Mouse (Mus musculus) forelimb bud, embryonic 11.5 days (tissue): ENCODE results near the gene Ythdf2.
A peak's percentile ranks its signal among the peaks of the same experiment; 100 is the strongest.

Experiments used
- DNase-seq: peaks from one replicate; pipeline ENCODE4 v3.0.0-alpha.2; 2012; ENCODE audit warnings: low read depth, low spot score

The Ythdf2 gene

DNA sequence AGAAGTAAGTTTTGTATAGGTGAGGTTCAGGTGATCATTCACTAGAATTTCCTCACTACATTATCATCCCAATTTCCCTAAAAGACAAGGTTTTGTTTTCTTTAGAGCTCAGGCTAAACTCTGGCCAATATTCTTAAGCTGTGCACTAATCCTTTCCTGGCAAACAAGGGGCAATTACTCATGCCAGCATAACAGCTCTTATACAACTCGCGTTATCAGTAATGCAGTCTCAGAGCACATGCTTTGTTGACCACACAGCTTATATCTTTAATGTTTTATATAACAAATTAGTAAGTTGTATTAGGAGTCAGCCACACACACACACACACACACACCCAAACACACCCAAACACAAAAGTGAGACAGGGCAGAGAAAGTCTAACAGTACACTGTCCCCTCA is 1.8 kb downstream of the Ythdf2 start:
- no peak for DNase-seq

DNA sequence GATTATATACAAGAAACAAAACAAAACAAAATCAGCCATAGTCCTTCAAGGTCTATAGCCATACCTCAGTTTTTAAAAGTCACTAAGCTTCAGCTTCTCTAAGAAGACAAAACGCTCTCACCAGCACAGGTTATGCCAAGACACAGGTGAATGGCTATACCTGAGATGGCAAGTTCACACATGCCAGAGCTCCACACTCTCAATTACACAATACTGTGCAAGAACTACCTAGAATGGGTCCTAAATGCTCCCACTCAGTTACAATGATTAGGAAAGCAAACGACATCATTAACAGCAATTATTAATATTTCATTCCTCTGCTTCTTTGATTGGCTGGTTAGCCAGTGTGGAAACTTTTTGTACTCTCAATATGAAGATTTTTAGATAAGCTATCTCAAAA is 2.8 kb downstream of the Ythdf2 start:
- DNase-seq = no peak

DNA sequence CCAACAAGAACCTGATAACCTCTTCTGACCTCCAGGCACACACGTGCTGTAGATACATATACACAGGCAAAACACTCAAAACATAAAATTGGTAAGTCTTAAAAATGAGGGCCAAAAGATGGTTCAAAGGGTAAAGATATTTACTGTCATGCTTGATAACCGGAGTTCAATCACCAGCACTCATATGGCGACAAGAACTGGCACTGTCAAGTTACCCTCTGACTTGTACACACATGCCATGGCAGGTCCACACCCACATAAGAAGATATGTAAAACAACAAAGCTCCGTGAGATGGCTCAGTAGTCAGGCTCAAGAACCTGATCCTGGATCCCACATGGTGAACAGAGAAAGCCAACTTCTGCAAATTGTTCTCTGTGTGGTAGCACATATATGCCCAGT is 4.8 kb downstream of the Ythdf2 start:
- no peak for DNase-seq

DNA sequence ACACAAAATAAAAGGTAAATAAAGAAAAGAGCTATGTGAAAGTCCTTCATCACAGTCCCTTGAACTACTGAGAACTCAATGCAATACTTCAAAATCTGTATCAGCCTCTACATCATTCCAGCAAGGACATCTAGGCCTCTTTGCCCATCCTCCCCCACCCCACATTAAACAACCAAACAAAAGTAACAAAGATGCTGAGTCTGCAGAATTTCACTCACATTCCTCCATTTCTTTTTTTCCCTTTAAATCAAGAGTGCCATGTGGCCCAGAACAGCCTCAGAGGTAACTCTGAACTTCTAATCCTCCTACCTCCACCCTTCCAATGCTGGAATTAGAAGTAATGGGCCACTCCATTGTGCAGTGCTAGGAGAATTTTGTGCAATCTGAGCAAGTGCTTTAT is 13.3 kb downstream of the Ythdf2 start:
- no peak for DNase-seq

DNA sequence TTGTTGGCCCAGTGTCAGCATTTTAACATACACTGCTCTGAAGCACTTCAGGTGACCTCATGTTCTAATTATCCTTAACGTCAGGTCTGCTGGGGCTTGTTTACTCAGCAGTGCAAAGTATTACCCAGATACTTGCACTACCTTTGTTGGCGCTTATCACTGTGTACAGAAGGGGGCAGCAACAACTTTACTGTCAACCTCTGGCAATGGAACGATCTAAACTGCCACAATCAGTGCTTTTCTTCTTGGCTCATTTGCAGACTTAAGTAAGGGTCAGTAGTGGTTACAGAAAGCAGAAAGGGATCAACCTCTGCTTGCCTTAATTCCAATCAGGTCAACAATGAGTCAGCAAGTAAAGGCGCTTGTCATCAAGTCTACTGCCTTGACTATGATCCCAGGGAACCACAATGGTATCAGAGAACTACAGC is 13.8 kb downstream of the Ythdf2 start:
- no peak for DNase-seq

DNA sequence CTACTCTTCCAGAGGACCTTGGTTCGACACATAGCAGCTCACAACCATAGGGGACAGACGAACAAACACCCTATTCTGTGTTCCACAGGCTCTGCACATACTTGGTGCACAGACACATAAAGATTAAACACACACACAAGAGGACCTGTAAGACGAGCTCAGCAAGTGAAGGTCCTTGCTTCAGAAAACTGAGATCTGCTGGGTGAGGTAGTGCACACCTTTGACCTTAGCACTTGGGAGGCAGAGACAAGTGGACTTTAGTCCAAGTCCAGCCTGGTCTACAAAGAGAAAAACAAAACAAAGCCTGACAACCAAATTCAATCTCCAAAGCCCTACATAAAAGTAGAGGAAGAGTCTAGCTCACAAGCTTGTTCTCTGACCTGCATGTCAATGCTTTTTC is 17.1 kb downstream of the Ythdf2 start:
- DNase-seq = no peak

DNA sequence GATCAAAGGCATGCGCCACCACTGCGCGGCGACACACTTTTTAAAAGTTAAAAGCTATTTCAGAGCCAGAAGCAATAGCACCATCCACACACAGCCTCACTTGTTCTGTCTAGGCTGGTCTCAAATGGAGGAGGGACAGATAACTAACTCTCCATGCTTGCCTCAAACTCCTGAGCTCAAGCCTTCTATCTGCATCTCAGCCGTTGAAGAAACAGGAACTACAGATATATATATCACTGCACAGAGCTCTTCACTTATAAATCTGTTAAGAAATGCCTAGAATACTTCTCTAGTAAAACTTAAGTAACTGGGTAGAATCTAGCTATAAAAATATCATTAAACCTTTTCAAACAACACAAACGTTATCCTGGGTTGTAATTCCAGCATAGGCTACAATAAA is 17.7 kb downstream of the Ythdf2 start:
- no peak for DNase-seq

DNA sequence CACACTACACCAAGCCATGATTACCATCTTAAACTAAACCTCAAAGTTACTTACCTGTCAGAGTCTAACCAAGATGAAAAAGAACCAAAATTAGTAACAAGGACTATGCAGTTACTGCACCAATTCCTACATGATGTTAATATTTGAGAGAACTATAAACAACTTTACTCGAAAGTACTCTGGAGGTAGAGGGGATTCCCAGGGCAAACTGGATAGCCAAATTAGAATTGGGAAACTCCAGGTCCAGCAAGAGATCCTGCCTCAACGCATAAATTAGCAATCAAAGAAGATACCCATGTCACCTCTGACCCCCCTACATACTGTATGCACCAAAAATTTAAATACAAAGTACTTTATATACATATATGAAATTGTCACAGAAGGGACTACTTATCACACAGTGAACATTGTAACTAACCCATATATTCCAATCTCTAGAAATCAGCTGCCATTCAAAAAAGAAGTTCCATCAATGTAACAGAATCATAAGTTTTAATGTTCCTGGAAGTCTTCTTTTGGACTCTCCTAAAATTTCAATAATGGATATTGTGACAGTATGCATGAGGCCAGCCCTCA is 24.2 kb downstream of the Ythdf2 start:
- no peak for DNase-seq

DNA sequence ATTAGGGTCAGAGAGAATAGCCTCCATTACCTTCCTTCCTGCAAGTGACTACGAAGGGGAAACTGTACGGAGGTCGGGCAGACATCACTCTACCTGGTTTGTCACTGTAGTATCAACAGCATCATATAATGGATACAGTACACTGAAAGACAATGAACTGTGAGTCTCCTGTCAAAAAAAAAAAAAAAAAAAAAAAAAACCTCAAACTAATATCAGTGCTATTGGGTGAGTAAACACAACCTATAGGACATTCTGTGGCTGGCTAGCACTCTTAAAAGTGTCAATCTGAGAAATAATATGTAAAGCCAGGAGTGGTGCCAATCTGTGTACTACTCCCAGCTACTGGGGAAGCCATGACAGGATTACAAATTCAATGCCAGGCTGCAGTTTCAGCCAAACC is 28.9 kb downstream of the Ythdf2 start:
- DNase-seq = no peak

DNA sequence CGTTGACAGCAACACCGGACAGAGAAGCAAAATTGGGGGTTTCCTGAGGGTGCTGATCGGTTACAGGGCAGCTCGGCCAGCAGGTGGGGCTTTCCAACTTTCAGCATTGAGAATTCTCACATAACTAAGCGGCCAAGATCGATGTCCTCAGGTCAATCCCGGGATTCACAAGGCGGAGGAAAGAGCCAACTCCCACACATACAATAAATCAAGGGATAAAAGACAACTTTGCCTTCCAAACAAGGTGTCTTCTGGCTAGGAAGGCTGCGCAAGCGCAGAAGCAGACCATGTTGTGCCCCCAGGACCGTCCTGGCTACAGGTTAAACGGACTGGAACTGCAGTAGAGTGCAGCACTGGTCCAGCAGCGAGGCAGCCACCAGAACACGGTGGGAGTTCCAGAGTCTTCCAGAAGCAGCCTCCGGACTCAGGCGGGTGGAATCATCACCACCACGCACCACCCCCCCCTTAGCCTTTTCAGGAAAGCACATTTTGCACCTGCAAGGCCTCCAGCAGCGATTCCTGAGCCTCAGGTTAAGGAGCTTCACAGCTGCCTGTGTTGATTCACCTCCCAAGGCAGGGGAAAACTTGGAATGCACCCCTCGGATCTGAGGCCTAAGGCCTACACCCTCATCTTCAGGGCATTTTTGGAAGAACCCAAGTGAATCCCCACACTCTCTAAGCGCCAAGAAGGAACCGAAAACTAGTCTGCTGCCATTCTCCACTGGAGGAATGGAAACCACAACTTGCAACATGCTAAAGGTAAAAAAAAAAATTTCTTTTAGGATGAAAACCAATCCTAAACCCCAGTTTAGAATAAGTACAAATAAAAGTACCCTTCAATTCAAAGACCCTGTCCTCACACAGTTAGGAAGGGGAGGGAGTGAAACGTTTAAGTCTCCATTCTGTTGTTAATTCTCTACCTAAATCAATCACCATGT is 30.1 kb downstream of the Ythdf2 start:
- DNase-seq = no peak

DNA sequence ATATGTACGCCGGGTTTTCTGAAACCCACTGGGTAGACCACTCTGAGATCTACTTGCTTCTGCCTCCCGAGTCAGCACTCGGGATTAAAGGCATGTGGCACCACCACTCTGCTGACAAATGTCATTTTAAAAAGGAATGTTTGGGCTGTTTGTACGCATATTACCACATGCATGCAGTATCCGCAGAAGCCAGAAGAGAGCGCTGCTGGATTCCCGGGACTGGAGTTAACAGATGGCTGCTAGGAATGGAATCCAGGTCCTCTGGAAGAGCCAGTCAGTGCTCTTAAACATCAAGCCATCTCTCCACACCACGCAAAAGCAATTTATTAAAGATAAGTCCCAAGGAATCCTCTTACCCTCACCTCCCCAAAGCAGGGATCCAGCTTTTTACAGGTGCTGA is 31.4 kb downstream of the Ythdf2 start:
- peak; percentile 50 for DNase-seq

DNA sequence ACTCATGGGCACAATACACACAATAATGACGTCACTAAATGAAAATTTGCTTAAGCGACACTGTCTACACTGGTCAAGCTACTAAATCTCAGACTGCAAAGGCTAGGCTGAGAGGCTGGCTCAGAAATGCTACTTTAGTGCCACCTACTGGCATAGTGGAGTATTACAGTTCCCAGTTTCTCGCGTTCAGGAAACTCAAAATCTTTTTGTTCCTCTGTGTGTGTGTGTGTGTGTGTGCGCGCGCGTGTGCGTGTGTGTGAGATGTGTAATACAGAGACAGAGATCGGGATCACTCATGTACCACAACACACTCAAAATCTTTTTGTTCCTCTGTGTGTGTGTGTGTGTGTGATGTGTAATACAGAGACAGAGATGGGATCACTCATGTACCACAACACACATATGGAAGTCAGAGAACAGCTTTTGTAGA is 33.5 kb downstream of the Ythdf2 start:
- DNase-seq = peak; percentile 82

DNA sequence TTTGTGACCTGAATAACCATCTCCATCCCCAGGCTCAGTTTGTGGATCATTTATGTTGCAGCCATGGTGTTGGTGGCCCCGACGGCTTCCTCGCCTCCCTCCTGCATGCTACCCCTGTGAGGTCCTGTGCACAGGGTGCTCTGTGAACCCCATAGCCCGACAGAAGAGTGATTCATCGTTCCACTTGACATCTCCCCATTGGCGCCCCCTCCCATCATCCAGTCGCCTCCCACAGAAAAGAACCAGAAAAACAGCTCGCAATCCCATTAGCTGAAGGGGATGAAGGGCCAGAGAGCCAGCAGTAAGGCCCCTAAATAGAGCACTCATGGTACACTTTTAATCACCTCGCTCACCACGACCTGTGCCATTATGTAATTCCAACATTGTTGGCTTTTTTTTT is 35.6 kb downstream of the Ythdf2 start:
- no peak for DNase-seq

DNA sequence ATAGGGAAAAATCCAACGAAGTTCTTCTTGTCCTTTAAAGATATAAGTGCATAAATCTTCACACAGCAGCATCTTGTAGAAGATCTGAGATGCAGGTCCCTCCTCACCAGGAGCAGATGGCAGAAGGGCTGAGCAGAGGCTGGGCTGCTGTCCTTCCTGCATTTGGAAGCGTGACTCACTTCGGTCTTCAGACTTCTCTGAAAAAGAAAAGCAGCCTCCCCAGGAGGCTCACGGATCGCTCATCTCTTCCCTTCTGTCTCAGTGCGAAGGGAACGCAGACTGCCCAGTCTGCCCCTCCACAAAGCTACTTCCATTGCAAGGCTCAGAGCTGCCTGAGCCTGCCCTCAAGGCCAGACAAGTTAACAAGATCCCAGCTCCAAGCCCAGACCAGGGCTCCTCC is 41.2 kb downstream of the Ythdf2 start:
- no peak for DNase-seq

DNA sequence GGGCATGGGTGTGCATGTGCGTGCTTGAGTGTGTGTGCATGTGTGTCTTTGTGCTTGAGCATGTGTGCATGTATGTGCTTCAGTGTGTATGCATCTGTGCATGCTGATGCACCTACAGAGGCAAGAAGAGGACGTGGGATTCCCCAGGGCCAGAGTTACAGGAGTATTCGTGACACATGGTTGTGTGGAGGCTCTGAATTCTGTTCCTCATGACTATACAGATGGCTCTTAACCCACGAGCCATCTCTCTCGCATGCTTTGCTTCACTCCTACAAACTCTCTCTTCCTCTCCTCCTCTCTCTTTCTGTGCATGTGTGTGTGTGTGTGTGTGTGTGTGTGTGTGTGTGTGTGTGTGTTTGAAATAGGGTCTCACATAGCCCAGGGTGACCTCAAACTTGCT is 42.3 kb downstream of the Ythdf2 start:
- no peak for DNase-seq

DNA sequence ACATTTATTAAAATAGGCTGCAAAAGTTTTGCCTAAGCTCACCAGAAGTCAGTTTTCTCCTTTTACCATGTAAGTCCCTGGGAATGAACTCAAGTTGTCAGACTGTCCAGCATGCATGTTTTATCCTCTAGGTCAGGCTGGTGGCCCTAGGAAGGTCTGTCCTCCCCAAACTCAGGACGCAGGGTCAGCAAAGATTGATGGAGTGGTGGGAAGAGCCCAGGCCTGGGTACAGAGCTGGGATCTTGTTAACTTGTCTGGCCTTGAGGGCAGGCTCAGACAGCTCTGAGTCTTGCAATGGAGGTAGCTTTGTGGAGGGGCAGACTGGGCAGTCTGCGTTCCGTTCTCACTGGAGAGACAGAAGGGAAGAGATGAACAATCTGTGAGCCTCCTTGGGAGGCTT is 42.8 kb downstream of the Ythdf2 start:
- DNase-seq = no peak

DNA sequence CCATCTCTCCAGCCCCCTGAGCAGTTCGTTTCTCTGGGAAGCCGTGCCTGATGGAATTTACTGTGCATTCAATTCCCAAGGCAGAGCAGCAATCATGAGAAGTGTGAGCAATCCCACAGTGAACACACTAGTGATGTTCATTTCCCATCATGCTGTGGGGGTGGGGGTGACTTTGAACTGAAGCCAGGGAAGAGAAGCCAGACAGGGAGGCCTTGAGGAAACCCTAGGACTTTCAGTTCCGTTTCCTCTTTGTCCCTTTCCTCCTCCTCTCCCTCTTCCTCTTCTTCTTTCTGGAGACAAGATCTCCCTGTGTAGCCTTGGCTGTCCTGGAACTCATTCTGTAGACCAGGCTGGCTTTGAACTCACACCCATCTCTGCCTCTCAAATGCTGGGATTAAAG is 44.7 kb downstream of the Ythdf2 start:
- no peak for DNase-seq

DNA sequence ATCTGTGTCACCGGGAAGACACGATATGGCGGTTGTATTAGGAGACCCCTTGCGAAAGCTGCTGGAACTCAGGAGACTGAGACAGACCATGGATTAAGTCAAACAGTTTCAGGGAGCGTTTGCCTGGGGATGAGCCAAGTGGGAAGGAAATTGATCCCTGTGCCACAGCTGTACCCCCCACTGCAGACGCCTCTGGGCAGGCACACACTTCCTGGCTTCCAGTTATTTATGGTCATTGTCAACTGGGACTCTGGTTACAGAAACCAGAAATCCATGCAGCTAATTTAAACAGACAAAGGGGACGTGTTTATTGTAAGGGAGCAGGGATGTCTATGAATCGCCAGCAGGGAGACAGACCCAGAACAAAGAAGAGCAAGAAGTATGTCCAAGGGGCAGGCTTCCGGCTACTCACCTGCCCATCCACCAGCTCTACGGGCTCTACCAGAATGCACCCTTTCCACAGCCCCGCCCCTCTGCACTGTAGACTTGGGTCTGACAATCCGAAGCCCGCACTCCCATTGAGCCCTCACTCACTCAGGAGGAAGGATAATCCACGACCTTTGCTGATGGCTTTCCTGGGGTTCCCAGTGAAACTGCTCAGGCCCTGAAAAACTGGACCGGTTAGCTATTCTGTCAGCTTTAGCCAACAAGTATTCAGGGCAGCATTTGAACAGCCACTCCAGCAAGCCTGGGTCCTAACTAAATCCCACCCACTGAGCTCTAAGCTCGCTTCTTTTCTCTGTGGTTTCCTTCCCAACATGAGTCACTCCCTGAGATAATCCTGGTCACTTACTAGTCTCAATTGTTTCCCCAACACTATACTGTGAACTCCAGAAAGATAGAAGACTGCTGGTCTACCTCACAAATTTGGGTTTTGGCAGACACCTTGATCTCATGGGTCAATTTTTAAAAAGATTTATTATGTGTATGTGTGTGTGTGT is 45.5 kb downstream of the Ythdf2 start:
- DNase-seq = no peak

DNA sequence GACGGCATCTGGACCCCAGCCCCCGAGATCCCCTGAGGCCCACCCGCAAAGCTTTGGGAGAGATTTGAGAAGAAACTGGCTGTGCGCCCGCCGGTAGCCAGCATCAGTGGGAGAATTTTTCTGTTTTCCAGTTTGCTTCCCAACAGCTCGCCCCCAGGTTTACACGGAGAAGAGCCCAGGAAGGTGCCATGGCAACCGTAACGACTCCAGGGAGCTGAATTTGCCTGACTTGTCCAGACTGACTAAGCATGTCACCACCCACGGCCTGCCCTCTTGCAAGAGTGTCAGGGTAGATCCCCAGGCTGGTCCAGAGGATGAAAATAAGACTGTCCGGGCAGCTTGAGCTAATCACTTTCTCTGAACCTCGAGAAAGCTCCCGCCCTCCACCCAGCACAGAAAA is 46.4 kb downstream of the Ythdf2 start:
- DNase-seq = no peak

DNA sequence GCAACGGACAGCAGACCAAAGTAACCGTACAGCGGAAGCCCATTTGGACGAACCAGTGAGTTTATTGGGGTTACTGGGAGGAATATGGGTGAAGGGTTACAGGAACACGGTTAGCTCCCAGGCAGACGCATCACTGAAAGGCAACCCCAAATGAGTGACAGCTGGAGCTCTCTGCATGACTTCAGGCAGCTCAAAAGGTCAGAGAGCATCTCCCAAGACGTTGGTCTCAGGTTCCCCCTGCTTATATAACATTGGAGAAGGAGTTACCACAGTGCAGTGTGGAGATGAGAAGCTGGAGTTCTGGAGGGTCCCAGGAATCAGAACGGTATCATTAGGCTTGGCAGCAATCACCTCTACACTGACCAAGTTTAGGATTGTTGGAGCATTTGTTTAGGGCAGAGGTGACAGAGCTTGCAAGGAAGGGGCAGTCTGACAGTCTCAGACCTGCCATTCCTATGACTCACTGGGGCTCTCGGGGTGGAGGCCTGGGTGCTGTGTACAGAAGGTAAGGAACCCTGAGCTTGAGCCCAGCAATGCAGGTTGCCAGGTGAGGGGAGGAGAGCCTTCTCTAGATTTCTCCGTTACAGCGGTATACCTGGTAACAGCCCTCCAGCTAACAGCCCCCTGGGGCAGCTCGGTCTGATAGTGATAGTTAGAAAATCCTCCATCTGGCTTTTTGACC is 55.0 kb downstream of the Ythdf2 start:
- no peak for DNase-seq

DNA sequence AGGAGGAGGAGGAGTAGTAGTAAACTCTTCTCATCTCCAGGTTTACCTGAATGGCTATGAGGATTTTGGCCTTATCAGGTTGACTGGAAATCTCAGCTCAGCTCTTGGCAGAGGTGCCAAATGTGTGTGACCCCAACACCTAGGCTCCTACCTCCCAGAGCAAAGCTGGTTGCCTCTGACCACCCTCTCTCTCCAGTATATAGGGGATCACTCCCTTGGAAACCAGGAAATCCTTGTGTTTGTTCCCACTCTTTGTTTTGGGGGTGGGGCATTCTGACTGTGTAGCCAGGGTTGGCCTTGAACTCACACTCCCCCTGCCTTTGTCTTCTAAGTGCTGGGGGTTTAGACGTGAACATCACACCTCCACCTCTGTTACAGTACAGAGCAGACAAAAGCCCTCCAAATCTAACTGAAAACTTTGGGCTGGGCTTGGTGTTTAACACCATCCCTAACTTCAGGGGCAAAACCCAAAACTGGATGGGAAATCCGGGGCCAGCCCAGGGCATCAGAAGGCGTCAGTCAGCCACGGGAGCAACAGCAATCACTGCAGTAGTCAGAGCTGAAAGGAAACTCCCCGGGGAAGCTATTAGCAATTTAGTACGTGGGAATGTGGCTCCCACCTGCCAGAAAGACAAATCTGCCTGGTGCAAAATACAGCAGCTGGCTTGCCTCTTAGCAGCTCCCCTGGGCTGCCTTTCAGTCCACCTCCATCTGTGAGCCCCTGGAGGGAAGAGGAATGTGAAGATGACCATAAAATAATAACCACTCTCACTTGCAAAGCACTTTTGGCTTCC is 57.0 kb downstream of the Ythdf2 start:
- DNase-seq = no peak
